Mouse (Mus musculus) hindbrain, embryonic 11.5 days (tissue): ENCODE measurements around the gene Syn3. TPM values are rescaled to one million over a fixed set of nuclear protein-coding genes. Genes with fewer than 3 reads are reported as not detected.

ENCODE experiments used
- ATAC-seq: fragments of 200-750 bp; cut with Nextera tagmentation; 2 replicates; pipeline ENCODE4 v1.8.0; 2017; ENCODE audit warnings: mild to moderate bottlenecking, moderate TSS enrichment, moderate library complexity; ENCODE audit not compliant: low FRiP score
- DNase-seq: peaks from one replicate; pipeline ENCODE4 v3.0.0-alpha.2; 2015; ENCODE audit warnings: low spot score
- H3K27ac ChIP-seq: fragments of 300-500 bp; sonication (generic); 2 replicates; pipeline ENCODE4 v1.5.1; 2014; ENCODE audit warnings: mild to moderate bottlenecking, low read depth, low read length
- H3K27me3 ChIP-seq: fragments of 300-500 bp; sonication (generic); 2 replicates; pipeline ENCODE4 v1.6.1; 2014; ENCODE audit warnings: mild to moderate bottlenecking, low read length, moderate library complexity, mixed read lengths; ENCODE audit not compliant: control insufficient read depth, insufficient read depth
- H3K36me3 ChIP-seq: fragments of 300-500 bp; sonication (generic); 2 replicates; pipeline ENCODE4 v1.6.1; 2014; ENCODE audit warnings: mild to moderate bottlenecking, low read length, moderate library complexity, mixed read lengths; ENCODE audit not compliant: control insufficient read depth, insufficient read depth
- H3K4me1 ChIP-seq: fragments of 300-500 bp; sonication (generic); replicated peaks from 2 replicates; pipeline ENCODE4 v1.6.1; 2014; ENCODE audit warnings: low read length, mixed read lengths; ENCODE audit not compliant: control insufficient read depth, insufficient read depth
- H3K4me2 ChIP-seq: fragments of 300-500 bp; sonication (generic); replicated peaks from 2 replicates; pipeline ENCODE4 v1.6.1; 2014; ENCODE audit warnings: mild to moderate bottlenecking, low read depth, low read length
- H3K4me3 ChIP-seq: fragments of 300-500 bp; sonication (generic); 2 replicates; pipeline ENCODE4 v1.5.1; 2014; ENCODE audit warnings: low read depth, low read length
- H3K9ac ChIP-seq: fragments of 300-500 bp; sonication (generic); 2 replicates; pipeline ENCODE4 v1.6.1; 2014; ENCODE audit warnings: low read depth, low read length
- H3K9me3 ChIP-seq: fragments of 300-500 bp; sonication (generic); 2 replicates; pipeline ENCODE4 v1.6.1; 2016; ENCODE audit warnings: low read length; ENCODE audit not compliant: control insufficient read depth
- WGBS: fragments of 180-500 bp; shearing (Covaris S2); extraction: QIAGEN DNeasy Blood & Tissue Kit; methylation state at CpG from one replicate; pipeline ENCODE4 v1.1.7; 2014; 5-methylcytosine and 5-hydroxymethylcytosine counted together
- polyA plus RNA-seq: library from polyadenylated mRNA; unstranded; fragments of >200 nt; fragmentation: Nextera tagmentation; extraction: Ambion mirVana; gene quantifications from 2 replicates; pipeline ENCODE4 v1.2.1, GENCODE M21; 2014

The Syn3 gene
- polyA plus RNA-seq, 1 experiment from 2014 or later = 5.9 TPM

GRCm38 (mm10) chr10:86009688-86010087 is 489.0 kb downstream of the Syn3 start:
- Histone ChIP-seq H3K9ac (no peak overlapping the region), H3K4me3 (no peak overlapping the region), H3K36me3 (no peaks in the 10 kb centered on the region), H3K27me3 (no peaks in the 10 kb centered on the region), H3K9me3 (no peaks in the 10 kb centered on the region), H3K4me2 (no peak overlapping the region), H3K4me1 (no peaks in the 10 kb centered on the region), H3K27ac (no peak overlapping the region)
- ATAC-seq (no peak), DNase-seq (no peak)
- 96% methylated on average over 2 of the region's 2 CpGs for WGBS

GRCm38 (mm10) chr10:86006455-86006854 is 492.2 kb downstream of the Syn3 start:
- Histone ChIP-seq H3K4me1 (no peaks in the 10 kb centered on the region), H3K36me3 (no peaks in the 10 kb centered on the region), H3K27me3 (no peaks in the 10 kb centered on the region), H3K4me2 (no peak overlapping the region), H3K27ac (no peak overlapping the region), H3K4me3 (no peak overlapping the region), H3K9me3 (no peaks in the 10 kb centered on the region), H3K9ac (no peak overlapping the region)
- ATAC-seq = no peak
- 69% methylated on average over 5 of the region's 5 CpGs for WGBS
- no peak for DNase-seq

Other genes with a start within 250 kb of the Syn3 start
- gene Timp3, start 198.5 kb downstream of the Syn3 start, polyA plus RNA-seq = 31.6 and 32.8 TPM in 2 replicates
- gene Hsp90b1, start 206.6 kb upstream of the Syn3 start, polyA plus RNA-seq = 522 and 547 TPM in 2 replicates
- gene Ttc41, start 206.9 kb upstream of the Syn3 start, polyA plus RNA-seq = 1.1 and 2.0 TPM in 2 replicates